Mouse (Mus musculus) lung, adult 18-20 months (tissue): ENCODE results near the gene Gtf2e1.

Source experiments
- DNase-seq, 2 experiments: peaks; one replicate each; pipeline ENCODE4 v3.0.0; 2022; ENCODE audit warnings: mixed read lengths in 2 of 2

Gtf2e1 gene

DNA sequence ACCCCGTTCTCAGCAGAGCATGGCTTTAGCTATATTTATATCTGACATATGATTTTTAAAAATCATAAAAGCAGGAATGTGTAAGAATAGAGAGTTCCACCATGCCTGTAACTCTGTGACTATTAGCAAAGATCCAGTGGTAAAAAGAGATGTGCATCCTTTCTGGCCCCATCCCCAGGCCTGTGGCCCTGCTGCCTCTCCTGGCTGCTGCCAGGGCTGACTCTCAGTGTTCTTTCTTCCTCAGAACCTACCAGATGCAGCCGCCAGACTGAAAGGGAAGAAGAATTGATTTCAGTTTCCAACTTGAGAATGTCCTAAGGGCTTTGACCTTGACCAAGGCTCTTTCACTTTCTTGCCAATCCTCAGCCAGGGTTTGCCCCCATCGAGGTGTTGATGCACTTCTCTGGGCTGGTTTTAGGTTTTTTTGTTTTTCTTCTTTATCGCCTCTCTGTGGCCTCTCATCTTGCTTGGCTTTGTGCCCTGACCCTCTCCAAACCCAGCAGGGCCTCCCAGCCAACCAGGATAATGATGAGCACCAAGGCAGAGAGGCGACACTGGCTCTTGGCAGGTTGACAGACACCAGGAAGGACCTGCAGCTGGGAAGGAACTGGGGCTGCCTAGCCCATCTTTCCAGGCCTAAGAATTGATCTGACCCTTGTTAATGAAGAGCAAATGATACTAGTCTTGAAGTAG lies 66.8 kb downstream of the Gtf2e1 start:
- no peak for DNase-seq

DNA sequence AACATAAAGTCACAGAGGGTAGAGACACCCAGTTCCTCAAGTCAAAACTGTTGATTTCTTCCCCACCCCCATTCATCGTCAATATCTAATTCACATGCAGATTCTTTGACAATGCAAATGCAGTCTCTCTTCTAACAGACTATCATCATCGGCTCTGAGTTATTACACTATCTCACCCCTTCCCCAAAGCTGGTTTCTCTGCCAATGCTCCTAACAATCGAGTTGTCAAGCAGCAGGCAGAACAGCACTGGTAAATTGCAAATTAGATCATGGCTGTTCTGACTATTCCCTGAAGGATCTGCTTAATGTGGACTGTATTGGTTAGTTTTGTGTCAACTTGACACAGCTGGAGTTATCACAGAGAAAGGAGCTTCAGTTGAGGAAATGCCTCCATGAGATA lies 70.0 kb downstream of the Gtf2e1 start:
- no peak for DNase-seq

DNA sequence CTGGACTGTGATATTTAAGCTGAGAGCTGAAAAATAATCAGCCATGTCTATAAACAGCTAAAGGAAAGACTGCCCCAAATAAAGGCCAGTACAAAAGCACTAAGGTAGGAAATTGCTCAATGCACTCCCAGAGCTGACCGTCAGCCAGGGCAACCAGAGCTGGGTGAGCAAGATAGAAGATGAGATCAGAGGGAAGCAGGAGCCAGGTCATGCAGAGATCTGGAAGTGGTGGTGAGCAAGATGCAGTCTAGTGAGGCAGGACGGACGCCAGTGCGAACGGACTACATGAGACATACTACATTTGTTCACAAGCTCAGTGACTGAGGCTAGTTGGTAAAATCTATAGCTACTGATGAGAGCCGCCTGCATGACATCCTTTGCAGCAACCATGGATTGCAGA lies 75.6 kb downstream of the Gtf2e1 start:
- DNase-seq: no peak

DNA sequence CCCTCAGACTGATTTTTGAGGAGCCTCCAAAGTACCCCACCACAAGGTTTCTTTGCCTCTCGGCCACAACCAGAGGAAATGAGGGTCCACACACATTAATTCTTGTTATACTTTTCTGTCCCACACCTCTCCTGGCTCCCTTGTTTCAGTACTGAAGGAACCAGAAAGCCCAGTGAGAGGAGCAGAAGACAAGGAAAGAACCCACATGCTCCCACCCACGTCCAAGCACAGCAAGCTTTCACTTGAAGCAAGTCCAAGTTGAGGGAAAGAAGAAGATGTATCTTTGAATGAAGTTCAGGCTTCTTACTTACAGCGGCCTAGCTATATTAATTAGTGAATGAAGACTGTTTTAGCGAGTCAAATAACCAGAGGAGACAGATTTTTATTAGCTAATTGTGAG lies 76.7 kb downstream of the Gtf2e1 start:
- DNase-seq: no peak

DNA sequence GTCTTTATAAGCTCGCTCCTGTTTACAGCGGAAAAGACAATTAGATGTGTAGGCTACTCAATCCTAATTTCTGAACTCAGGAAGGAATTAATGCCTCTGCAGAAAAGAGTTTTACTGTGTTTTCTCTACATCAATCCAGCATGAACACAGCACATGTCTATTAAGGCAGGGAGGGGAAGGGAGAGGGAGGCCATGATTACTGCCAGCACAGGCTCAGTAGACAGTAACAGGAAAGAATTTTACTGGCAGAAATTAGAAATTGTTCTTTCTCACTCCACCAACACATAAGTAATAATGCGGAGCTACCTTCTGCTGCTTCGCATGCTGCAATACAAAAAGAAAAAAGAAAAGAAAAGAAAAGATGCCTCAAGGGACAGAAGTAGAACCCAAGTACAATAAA lies 78.0 kb downstream of the Gtf2e1 start:
- DNase-seq: no peak
